Mouse (Mus musculus): Measurements from ENCODE around the gene Gpc5. TPM values are rescaled to one million over a fixed set of nuclear protein-coding genes. Genes with fewer than 3 reads are reported as not detected.
A peak's percentile ranks its signal among the peaks of the same experiment; 100 is the strongest.

Gpc5 gene
- total RNA-seq, 1 experiment: 0.40 TPM

- H3K36me3 ChIP-seq (ENCODE audit: control insufficient read depth, insufficient read depth, low read length, poor library complexity, severe bottlenecking): no peaks in the 10 kb centered on the region
- DNase-seq (ENCODE audit: low read depth, low spot score): no peak
- TF ChIP-seq MAFK (IDR thresholded peaks at IDR 0.05; ENCODE audit: insufficient read depth, low read depth, low read length): no peak
- TF ChIP-seq ZNF384 (IDR thresholded peaks at IDR 0.05; ENCODE audit: low read depth, low read length): no peak
- TF ChIP-seq CHD2 (IDR thresholded peaks at IDR 0.05; ENCODE audit: low read depth, low read length): no peak
- TF ChIP-seq HCFC1 (IDR thresholded peaks at IDR 0.05; ENCODE audit: borderline replicate concordance, insufficient read depth, low read length): no peak
- TF ChIP-seq ZC3H11A (IDR thresholded peaks at IDR 0.05; ENCODE audit: borderline replicate concordance, low read depth, low read length): no peak
- no peaks in the 10 kb centered on the region for H3K9me3 ChIP-seq (ENCODE audit: control insufficient read depth, insufficient read depth, low read depth, low read length)
- no peak overlapping the region for H3K4me3 ChIP-seq (ENCODE audit: insufficient read depth in 1 of 2, low read depth in 1 of 2, low read length in 2 of 2, poor library complexity in 1 of 2, severe bottlenecking in 1 of 2)
- no peak overlapping the region for H3K27ac ChIP-seq (ENCODE audit: insufficient read depth, low read depth, low read length, poor library complexity, severe bottlenecking)
- in situ Hi-C loops (cut with MboI; ENCODE audit: low sequenced_read_pairs in 2 of 2, unreplicated experiment in 2 of 2): no loop called here
- H3K9ac ChIP-seq (ENCODE audit: insufficient read depth, low read depth, low read length, poor library complexity, severe bottlenecking): no peak overlapping the region
- no peaks in the 10 kb centered on the region for H3K4me1 ChIP-seq (ENCODE audit: control insufficient read depth in 2 of 2, insufficient read depth in 2 of 2, low read length in 2 of 2, poor library complexity in 1 of 2)
These were observed 15.5 kb downstream of the Gpc5 start for GRCm38 (mm10) chr14:115107467-115107866.

- no peak for DNase-seq (ENCODE audit: low read depth, low spot score)
- in situ Hi-C loops (cut with MboI; ENCODE audit: low sequenced_read_pairs in 2 of 2, unreplicated experiment in 2 of 2): no loop called here
- TF ChIP-seq HCFC1 (IDR thresholded peaks at IDR 0.05; ENCODE audit: borderline replicate concordance, insufficient read depth, low read length): no peak
- TF ChIP-seq ZNF384 (IDR thresholded peaks at IDR 0.05; ENCODE audit: low read depth, low read length): no peak
- no peak for TF ChIP-seq CHD2 (IDR thresholded peaks at IDR 0.05; ENCODE audit: low read depth, low read length)
- no peak for TF ChIP-seq ZC3H11A (IDR thresholded peaks at IDR 0.05; ENCODE audit: borderline replicate concordance, low read depth, low read length)
- TF ChIP-seq MAFK (IDR thresholded peaks at IDR 0.05; ENCODE audit: insufficient read depth, low read depth, low read length): no peak
- Histone ChIP-seq H3K9ac (ENCODE audit: insufficient read depth, low read depth, low read length, poor library complexity, severe bottlenecking) (no peak overlapping the region), H3K27ac (ENCODE audit: insufficient read depth, low read depth, low read length, poor library complexity, severe bottlenecking) (no peak overlapping the region), H3K4me1 (ENCODE audit: control insufficient read depth in 2 of 2, insufficient read depth in 2 of 2, low read length in 2 of 2, poor library complexity in 1 of 2) (no peaks in the 10 kb centered on the region), H3K4me3 (ENCODE audit: insufficient read depth in 1 of 2, low read depth in 1 of 2, low read length in 2 of 2, poor library complexity in 1 of 2, severe bottlenecking in 1 of 2) (no peak overlapping the region), H3K36me3 (ENCODE audit: control insufficient read depth, insufficient read depth, low read length, poor library complexity, severe bottlenecking) (no peaks in the 10 kb centered on the region), H3K9me3 (ENCODE audit: control insufficient read depth, insufficient read depth, low read depth, low read length) (no peaks in the 10 kb centered on the region)
These were observed 26.6 kb downstream of the Gpc5 start for GRCm38 (mm10) chr14:115118626-115119025.

- no peaks in the 10 kb centered on the region for H3K9me3 ChIP-seq (ENCODE audit: control insufficient read depth, insufficient read depth, low read depth, low read length)
- TF ChIP-seq ZNF384 (IDR thresholded peaks at IDR 0.05; ENCODE audit: low read depth, low read length) (no peak), HCFC1 (IDR thresholded peaks at IDR 0.05; ENCODE audit: borderline replicate concordance, insufficient read depth, low read length) (no peak), MAFK (IDR thresholded peaks at IDR 0.05; ENCODE audit: insufficient read depth, low read depth, low read length) (no peak)
- peak; percentile 9 for DNase-seq (ENCODE audit: low read depth, low spot score)
- H3K4me1 ChIP-seq (ENCODE audit: control insufficient read depth in 2 of 2, insufficient read depth in 2 of 2, low read length in 2 of 2, poor library complexity in 1 of 2): no peaks in the 10 kb centered on the region
- H3K9ac ChIP-seq (ENCODE audit: insufficient read depth, low read depth, low read length, poor library complexity, severe bottlenecking): no peak overlapping the region
- no peak overlapping the region for H3K4me3 ChIP-seq (ENCODE audit: insufficient read depth in 1 of 2, low read depth in 1 of 2, low read length in 2 of 2, poor library complexity in 1 of 2, severe bottlenecking in 1 of 2)
- no peaks in the 10 kb centered on the region for H3K36me3 ChIP-seq (ENCODE audit: control insufficient read depth, insufficient read depth, low read length, poor library complexity, severe bottlenecking)
- in situ Hi-C loops (cut with MboI; ENCODE audit: low sequenced_read_pairs in 2 of 2, unreplicated experiment in 2 of 2): no loop called here
- H3K27ac ChIP-seq (ENCODE audit: insufficient read depth, low read depth, low read length, poor library complexity, severe bottlenecking): no peak overlapping the region
These were observed 56.8 kb downstream of the Gpc5 start for GRCm38 (mm10) chr14:115148821-115149220.

GRCm38 (mm10) chr14:115156597-115156996 lies 64.6 kb downstream of the Gpc5 start:
- no peak overlapping the region for H3K4me3 ChIP-seq (ENCODE audit: insufficient read depth in 1 of 2, low read depth in 1 of 2, low read length in 2 of 2, poor library complexity in 1 of 2, severe bottlenecking in 1 of 2)
- no peak overlapping the region for H3K27ac ChIP-seq (ENCODE audit: insufficient read depth, low read depth, low read length, poor library complexity, severe bottlenecking)
- no peaks in the 10 kb centered on the region for H3K4me1 ChIP-seq (ENCODE audit: control insufficient read depth in 2 of 2, insufficient read depth in 2 of 2, low read length in 2 of 2, poor library complexity in 1 of 2)
- TF ChIP-seq CHD2 (IDR thresholded peaks at IDR 0.05; ENCODE audit: low read depth, low read length): no peak
- no peak for TF ChIP-seq ZC3H11A (IDR thresholded peaks at IDR 0.05; ENCODE audit: borderline replicate concordance, low read depth, low read length)
- TF ChIP-seq ZNF384 (IDR thresholded peaks at IDR 0.05; ENCODE audit: low read depth, low read length): no peak
- TF ChIP-seq HCFC1 (IDR thresholded peaks at IDR 0.05; ENCODE audit: borderline replicate concordance, insufficient read depth, low read length): no peak
- no peak for TF ChIP-seq MAFK (IDR thresholded peaks at IDR 0.05; ENCODE audit: insufficient read depth, low read depth, low read length)
- no peak for DNase-seq (ENCODE audit: low read depth, low spot score)
- no peak overlapping the region for H3K9ac ChIP-seq (ENCODE audit: insufficient read depth, low read depth, low read length, poor library complexity, severe bottlenecking)
- H3K9me3 ChIP-seq (ENCODE audit: control insufficient read depth, insufficient read depth, low read depth, low read length): no peaks in the 10 kb centered on the region
- in situ Hi-C loops (cut with MboI; ENCODE audit: low sequenced_read_pairs in 2 of 2, unreplicated experiment in 2 of 2): no loop called here
- H3K36me3 ChIP-seq (ENCODE audit: control insufficient read depth, insufficient read depth, low read length, poor library complexity, severe bottlenecking): no peaks in the 10 kb centered on the region

- Histone ChIP-seq H3K4me1 (ENCODE audit: control insufficient read depth in 2 of 2, insufficient read depth in 2 of 2, low read length in 2 of 2, poor library complexity in 1 of 2) (no peaks in the 10 kb centered on the region), H3K36me3 (ENCODE audit: control insufficient read depth, insufficient read depth, low read length, poor library complexity, severe bottlenecking) (no peaks in the 10 kb centered on the region), H3K9ac (ENCODE audit: insufficient read depth, low read depth, low read length, poor library complexity, severe bottlenecking) (no peak overlapping the region), H3K9me3 (ENCODE audit: control insufficient read depth, insufficient read depth, low read depth, low read length) (no peaks in the 10 kb centered on the region), H3K27ac (ENCODE audit: insufficient read depth, low read depth, low read length, poor library complexity, severe bottlenecking) (no peak overlapping the region), H3K4me3 (ENCODE audit: insufficient read depth in 1 of 2, low read depth in 1 of 2, low read length in 2 of 2, poor library complexity in 1 of 2, severe bottlenecking in 1 of 2) (no peak overlapping the region)
- DNase-seq (ENCODE audit: low read depth, low spot score): no peak
- in situ Hi-C loops (cut with MboI; ENCODE audit: low sequenced_read_pairs in 2 of 2, unreplicated experiment in 2 of 2): no loop called here
- TF ChIP-seq CHD2 (IDR thresholded peaks at IDR 0.05; ENCODE audit: low read depth, low read length) (no peak), ZNF384 (IDR thresholded peaks at IDR 0.05; ENCODE audit: low read depth, low read length) (peak; percentile 70)
These were observed 85.4 kb downstream of the Gpc5 start for GRCm38 (mm10) chr14:115177322-115177836.
